ENCODE assay signal across 18 mouse cellular contexts in the genomic region with DNA sequence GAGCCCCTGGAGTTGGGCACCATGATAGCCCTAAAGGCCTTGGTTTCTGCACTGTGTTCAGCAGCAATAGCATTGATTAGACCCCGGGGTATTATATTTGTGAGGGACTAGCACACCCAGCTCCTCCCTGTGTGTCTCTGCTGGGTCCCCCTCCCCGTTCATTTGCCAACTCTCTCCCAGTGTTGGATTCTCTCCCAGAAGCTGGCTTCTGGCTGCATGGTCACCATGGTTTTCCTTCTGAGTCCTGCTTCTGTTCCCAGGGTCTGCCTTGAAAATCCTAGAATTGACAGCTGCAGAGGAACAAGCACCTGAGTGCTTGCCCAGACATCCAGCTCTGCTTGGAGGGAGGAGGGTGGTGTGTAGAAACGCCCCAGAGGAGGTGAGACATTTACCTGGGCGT.
A peak's percentile ranks its signal among the peaks of the same experiment; 100 is the strongest.
DNase-seq lines count a peak whose midpoint lies in the region; ATAC-seq and TF ChIP-seq lines count a peak whose summit lies in the region.
"Had no signal": no experiment of that assay in that cellular context is flagged by ENCODE, and none has a peak within 500 bp of the region (broad histone marks: within the 10 kb centered on the region; RNA-seq: fewer than 3 reads in every experiment).

No protein-coding gene starts in this region.

- no peak overlapping the region for H3K9ac ChIP-seq in hindbrain, embryonic 16.5 days (ENCODE audit: low read depth, low read length)
- H3K9ac ChIP-seq in hindbrain, embryonic 14.5 days, result no peak overlapping the region
- no peak overlapping the region for H3K9ac ChIP-seq in midbrain, postnatal 0 days (replicated peaks; ENCODE audit: low read length, poor library complexity, severe bottlenecking)
- H3K9ac ChIP-seq in midbrain, embryonic 15.5 days, result no peak overlapping the region
- H3K9ac ChIP-seq: embryonic facial prominence, embryonic 12.5 days; neural tube, embryonic 13.5 days had no signal

- no peaks in the 10 kb centered on the region for H3K4me1 ChIP-seq in hindbrain, embryonic 16.5 days (ENCODE audit: control insufficient read depth, insufficient read depth, low read depth, low read length)
- no peaks in the 10 kb centered on the region for H3K4me1 ChIP-seq in hindbrain, embryonic 14.5 days (replicated peaks; ENCODE audit: control insufficient read depth, insufficient read depth, low read length)
- H3K4me1 ChIP-seq in midbrain, postnatal 0 days (ENCODE audit: insufficient read depth, low read length), result no peaks in the 10 kb centered on the region
- H3K4me1 ChIP-seq in midbrain, embryonic 15.5 days, result no peaks in the 10 kb centered on the region
- H3K4me1 ChIP-seq: heart, embryonic 10.5 days had no signal

- H3K4me3 ChIP-seq in hindbrain, embryonic 16.5 days (ENCODE audit: low read length), result no peak overlapping the region
- H3K4me3 ChIP-seq in hindbrain, embryonic 14.5 days (replicated peaks; ENCODE audit: low read length), result no peak overlapping the region
- no peak overlapping the region for H3K4me3 ChIP-seq in midbrain, postnatal 0 days (ENCODE audit: low read depth, low read length)
- no peak overlapping the region for H3K4me3 ChIP-seq in midbrain, embryonic 15.5 days
- H3K4me3 ChIP-seq in layer of hippocampus, adult 2 months, result no peak overlapping the region
- H3K4me3 ChIP-seq: embryonic facial prominence, embryonic 12.5 days; heart, embryonic 10.5 days; myocyte; neural tube, embryonic 13.5 days had no signal

- no peak for DNase-seq in hindbrain, embryonic 14.5 days (ENCODE audit: low spot score)
- peak; percentile 40 for DNase-seq in midbrain, postnatal 0 days (ENCODE audit: low spot score)
- peak; percentile 48 for DNase-seq in layer of hippocampus, adult 2 months (ENCODE audit: low spot score in 2 of 2)
- DNase-seq in layer of hippocampus, postnatal 10 days (ENCODE audit: low spot score in 2 of 2), result peak; percentile 43 to 49
- DNase-seq in kidney, adult 11 months, result no peak
- DNase-seq: adrenal gland, adult 2 months; kidney, adult 2 months; kidney, postnatal 10 days; lung, postnatal 4 days; midbrain, embryonic 14.5 days; retina, postnatal 1 day; spleen, adult 18-20 months had no signal

- H3K9me3 ChIP-seq in hindbrain, embryonic 16.5 days (ENCODE audit: control insufficient read depth, low read length), result no peaks in the 10 kb centered on the region
- no peaks in the 10 kb centered on the region for H3K9me3 ChIP-seq in hindbrain, embryonic 14.5 days (ENCODE audit: control insufficient read depth, low read length)
- no peaks in the 10 kb centered on the region for H3K9me3 ChIP-seq in midbrain, postnatal 0 days (ENCODE audit: low read length)
- no peaks in the 10 kb centered on the region for H3K9me3 ChIP-seq in midbrain, embryonic 15.5 days
- H3K9me3 ChIP-seq: embryonic facial prominence, embryonic 12.5 days; heart, embryonic 10.5 days; neural tube, embryonic 13.5 days had no signal

- H3K27me3 ChIP-seq in hindbrain, embryonic 16.5 days (replicated peaks; ENCODE audit: control insufficient read depth, insufficient read depth, low read length), result no peaks in the 10 kb centered on the region
- no peaks in the 10 kb centered on the region for H3K27me3 ChIP-seq in hindbrain, embryonic 14.5 days (ENCODE audit: control insufficient read depth, insufficient read depth, low read length)
- 0 out of 2 replicates have a peak, but pooled peaks cover 3% of the 10 kb centered on the region for H3K27me3 ChIP-seq in midbrain, postnatal 0 days (ENCODE audit: insufficient read depth, low read length)
- H3K27me3 ChIP-seq in midbrain, embryonic 15.5 days (replicated peaks), result no peaks in the 10 kb centered on the region
- H3K27me3 ChIP-seq: embryonic facial prominence, embryonic 12.5 days; neural tube, embryonic 13.5 days had no signal

- H3K36me3 ChIP-seq in hindbrain, embryonic 16.5 days (ENCODE audit: control insufficient read depth, insufficient read depth, low read length), result no peaks in the 10 kb centered on the region
- H3K36me3 ChIP-seq in hindbrain, embryonic 14.5 days (replicated peaks; ENCODE audit: control insufficient read depth, insufficient read depth), result no peaks in the 10 kb centered on the region
- H3K36me3 ChIP-seq in midbrain, postnatal 0 days (ENCODE audit: insufficient read depth, low read length), result no peaks in the 10 kb centered on the region
- no peaks in the 10 kb centered on the region for H3K36me3 ChIP-seq in midbrain, embryonic 15.5 days (replicated peaks)
- H3K36me3 ChIP-seq: embryonic facial prominence, embryonic 12.5 days; heart, embryonic 10.5 days; neural tube, embryonic 13.5 days had no signal

- TF ChIP-seq CTCF in midbrain, postnatal 0 days (IDR thresholded peaks at IDR 0.05), result no peak
- TF ChIP-seq CTCF in layer of hippocampus, adult 2 months (conservative IDR thresholded peaks at IDR 0.05), result no peak

- no peak overlapping the region for H3K4me2 ChIP-seq in hindbrain, embryonic 16.5 days (ENCODE audit: low read length)
- H3K4me2 ChIP-seq in hindbrain, embryonic 14.5 days (replicated peaks), result no peak overlapping the region
- H3K4me2 ChIP-seq in midbrain, postnatal 0 days (ENCODE audit: low read depth, low read length, poor library complexity, severe bottlenecking), result no peak overlapping the region
- no peak overlapping the region for H3K4me2 ChIP-seq in midbrain, embryonic 15.5 days
- H3K4me2 ChIP-seq: embryonic facial prominence, embryonic 12.5 days; neural tube, embryonic 13.5 days had no signal

- no peak overlapping the region for H3K27ac ChIP-seq in hindbrain, embryonic 16.5 days (ENCODE audit: low read depth, low read length)
- H3K27ac ChIP-seq in hindbrain, embryonic 14.5 days, result no peak overlapping the region
- H3K27ac ChIP-seq in midbrain, postnatal 0 days (ENCODE audit: low read depth, low read length), result no peak overlapping the region
- H3K27ac ChIP-seq in midbrain, embryonic 15.5 days, result no peak overlapping the region
- H3K27ac ChIP-seq in layer of hippocampus, adult 2 months, result peak overlapping the region; percentile 43; the same call in 1 of the 2 replicates
- H3K27ac ChIP-seq: embryonic facial prominence, embryonic 12.5 days; heart, embryonic 10.5 days; neural tube, embryonic 13.5 days had no signal

- 72% methylated on average over 4 of the region's 4 CpGs for WGBS in hindbrain, embryonic 16.5 days
- 67% methylated on average over 4 of the region's 4 CpGs for WGBS in hindbrain, embryonic 14.5 days
- 77% methylated on average over 4 of the region's 4 CpGs for WGBS in midbrain, postnatal 0 days
- 76% methylated on average over 4 of the region's 4 CpGs for WGBS in midbrain, embryonic 15.5 days

- peak; percentile 40; the same call in 1 of the 2 replicates for ATAC-seq in hindbrain, embryonic 16.5 days
- no peak for ATAC-seq in hindbrain, embryonic 14.5 days (ENCODE audit: low FRiP score)
- ATAC-seq in midbrain, postnatal 0 days (ENCODE audit: low FRiP score), result no peak
- ATAC-seq in midbrain, embryonic 15.5 days (replicated peaks), result no peak

Comparison
In these comparisons a context has a peak if more than half of its experiments do, and no peak if none do; other contexts are left out.
1. DNase-seq: peak in midbrain, postnatal 0 days (single experiment), layer of hippocampus, adult 2 months (2 of 2) and layer of hippocampus, postnatal 10 days (2 of 2); none in hindbrain, embryonic 14.5 days (single experiment) and kidney, adult 11 months (single experiment).